Comparison of ENCODE assay signal across 28 mouse cellular contexts in the genomic region with DNA sequence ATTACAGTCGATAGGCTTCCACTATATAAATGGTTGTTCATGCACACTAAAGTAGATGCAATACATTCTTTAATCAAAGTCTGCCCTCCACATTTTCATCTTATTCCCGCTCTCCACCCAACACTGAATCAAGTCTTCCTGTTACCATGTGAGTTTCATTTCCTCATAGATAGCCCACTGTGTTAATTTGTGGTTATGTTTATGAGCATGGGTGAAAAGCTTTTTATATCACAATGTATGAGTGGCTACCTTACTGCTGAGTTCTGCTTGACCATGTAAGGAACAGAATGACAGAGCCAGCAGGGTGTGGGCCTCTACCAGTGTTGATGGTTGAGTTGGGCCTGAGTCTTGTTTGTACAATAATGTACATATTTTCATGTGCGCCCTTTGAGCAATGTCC.
DNase-seq lines count a peak whose midpoint lies in the region; ATAC-seq and TF ChIP-seq lines count a peak whose summit lies in the region.
"Had no signal": no experiment of that assay in that cellular context is flagged by ENCODE, and none has a peak within 500 bp of the region (broad histone marks: within the 10 kb centered on the region; RNA-seq: fewer than 3 reads in every experiment).

No protein-coding gene starts in this region.

- no peak overlapping the region for H3K4me3 ChIP-seq in bone marrow macrophage, adult 2 months (ENCODE audit: insufficient read depth, low read length)
- H3K4me3 ChIP-seq: forebrain, embryonic 10.5 days; forebrain, embryonic 13.5 days; gastrocnemius, adult 2 months; heart, embryonic 12.5 days; heart, embryonic 15.5 days had no signal

- TF ChIP-seq POLR2A in bone marrow macrophage, adult 2 months (IDR thresholded peaks at IDR 0.05; ENCODE audit: borderline replicate concordance, low read depth, low read length), result no peak

- H3K36me3 ChIP-seq in splenic B cell, adult 2 months (ENCODE audit: control insufficient read depth, insufficient read depth, low read length, poor library complexity, severe bottlenecking), result no peaks in the 10 kb centered on the region
- H3K36me3 ChIP-seq: forebrain, embryonic 10.5 days; heart, embryonic 12.5 days; heart, embryonic 15.5 days had no signal

- ATAC-seq in hematopoietic stem cell, adult 5-6 weeks (replicated peaks in 1 of 2; ENCODE audit: insufficient read depth in 1 of 2, low FRiP score in 2 of 2, low TSS enrichment in 1 of 2, low read depth in 1 of 2, poor library complexity in 2 of 2, severe bottlenecking in 2 of 2), result peak; percentile 10 to 49; a peak in 2 of 4 replicates
- ATAC-seq: activated CD4-positive, CD25-positive, alpha-beta regulatory T cell, adult 4 months; CD4-positive, CD25-positive, alpha-beta regulatory T cell, adult 4 months; forebrain, embryonic 13.5 days; forebrain, embryonic 16.5 days; hindbrain, postnatal 0 days; inflammation-experienced regulatory T-cells, adult 6 months had no signal

- H3K27ac ChIP-seq in bone marrow macrophage, adult 2 months (ENCODE audit: insufficient read depth, low read depth, low read length), result peak overlapping the region; percentile 52
- H3K27ac ChIP-seq: forebrain, embryonic 10.5 days; forebrain, embryonic 13.5 days; gastrocnemius, adult 2 months; heart, embryonic 15.5 days; hindbrain, embryonic 14.5 days; hindbrain, postnatal 0 days had no signal

- no peaks in the 10 kb centered on the region for H3K27me3 ChIP-seq in splenic B cell, adult 2 months (ENCODE audit: control insufficient read depth, insufficient read depth, low read length, poor library complexity, severe bottlenecking)
- H3K27me3 ChIP-seq: forebrain, embryonic 13.5 days; heart, embryonic 12.5 days; heart, embryonic 15.5 days had no signal

- no peak for TF ChIP-seq CTCF in bone marrow macrophage, adult 2 months (IDR thresholded peaks at IDR 0.05; ENCODE audit: low read depth, low read length)

- H3K4me1 ChIP-seq in bone marrow macrophage, adult 2 months (ENCODE audit: control insufficient read depth, insufficient read depth, low read length), result peaks cover 19% of the 10 kb centered on the region
- H3K4me1 ChIP-seq: forebrain, embryonic 10.5 days; forebrain, embryonic 13.5 days; heart, embryonic 12.5 days; heart, embryonic 15.5 days had no signal

- DNase-seq in B cell, adult 2 months, result peak; percentile 2 to 4
- peak; percentile 1 for DNase-seq in splenic B cell, adult 2 months (ENCODE audit: low read depth, low spot score)
- no peak for DNase-seq in cerebellum, adult 11 months
- DNase-seq in lung, postnatal 14 days, result no peak
- DNase-seq in ovary, postnatal 10 days (ENCODE audit: low spot score), result no peak
- DNase-seq: adrenal gland, adult 8-10 months; adrenal gland, postnatal 36 days; cerebellum, adult 11-12 months; cerebellum, adult 8-10 months; cerebellum, postnatal 10 days; cerebellum, postnatal 36 days; gastrocnemius, adult 2 months; gastrocnemius, postnatal 14 days; heart, adult 18-20 months; heart, postnatal 10 days; heart, postnatal 36 days had no signal

Comparison
In these comparisons a context has a peak if more than half of its experiments do, and no peak if none do; other contexts are left out.
1. DNase-seq: peak in B cell, adult 2 months (2 of 2) and splenic B cell, adult 2 months (single experiment); none in cerebellum, adult 11 months (single experiment), lung, postnatal 14 days (single experiment) and ovary, postnatal 10 days (single experiment).